Mouse (Mus musculus) left cerebral cortex, adult 2 months (tissue): ENCODE measurements around the gene Lrrfip2. TPM values are rescaled to one million over a fixed set of nuclear protein-coding genes. Genes with fewer than 3 reads are reported as not detected.

ENCODE experiments used
- DNase-seq, 2 experiments: peaks; one replicate each; pipeline ENCODE4 v3.0.0; 2021 to 2022; ENCODE audit warnings: low spot score in 2 of 2, mixed read lengths in 1 of 2; ENCODE audit errors: extremely low spot score in 1 of 2
- H3K27ac ChIP-seq: fragments of 200-600 bp; 2 replicates; pipeline ENCODE4 v1.8.1; 2022
- H3K4me3 ChIP-seq: fragments of 200-600 bp; 2 replicates; pipeline ENCODE4 v1.8.1; 2022
- CTCF ChIP-seq: fragments of 200-600 bp; IDR thresholded peaks from 2 replicates; pipeline ENCODE4 v1.8.1; 2022; ENCODE audit warnings: antibody characterized with exemption, mild to moderate bottlenecking, moderate library complexity
- intact Hi-C: fragments of 180-260 bp; cut with DNase I; formaldehyde crosslinking; loops from one replicate; pipeline ENCODE4 v1.15.1; 2025
- total RNA-seq, 2 experiments: library from RNA; stranded (reverse); gene quantifications; 2 replicates each; pipeline ENCODE4 v1.2.3; 2021

Lrrfip2 gene
- total RNA-seq, 2 experiments from 2014 or later, result 41.2 to 42.3 TPM

- DNase-seq, result peak in 1 of 2 experiments; percentile 24
- no peak overlapping the region for H3K4me3 ChIP-seq
- no peak for TF ChIP-seq CTCF
- H3K27ac ChIP-seq, result peak overlapping the region; percentile 28; the same call in 1 of the 2 replicates
- intact Hi-C loops, result no loop called here
Observed at GRCm38 (mm10) chr9:111182176-111182575, 64.8 kb downstream of the Lrrfip2 start.

GRCm38 (mm10) chr9:111184929-111185328 lies 67.5 kb downstream of the Lrrfip2 start:
- TF ChIP-seq CTCF, result no peak
- no peak overlapping the region for H3K27ac ChIP-seq
- H3K4me3 ChIP-seq, result no peak overlapping the region
- DNase-seq, result no peak
- intact Hi-C loops, result no loop called here

- intact Hi-C loops, result no loop called here
Observed at GRCm38 (mm10) chr9:111186861-111187260, 69.5 kb downstream of the Lrrfip2 start.

GRCm38 (mm10) chr9:111188731-111189130 lies 71.3 kb downstream of the Lrrfip2 start:
- TF ChIP-seq CTCF, result no peak
- intact Hi-C loops, result no loop called here
- Histone ChIP-seq H3K27ac (no peak overlapping the region), H3K4me3 (no peak overlapping the region)
- DNase-seq, result no peak

More at GRCm38 (mm10) chr9:111186861-111187260, 69.5 kb downstream of the Lrrfip2 start:
- no peak overlapping the region for H3K4me3 ChIP-seq
- no peak for DNase-seq
- H3K27ac ChIP-seq, result no peak overlapping the region
- TF ChIP-seq CTCF, result no peak

GRCm38 (mm10) chr9:111193211-111193610 lies 75.8 kb downstream of the Lrrfip2 start:
- intact Hi-C loops, result no loop called here
- Histone ChIP-seq H3K27ac (no peak overlapping the region), H3K4me3 (no peak overlapping the region)
- DNase-seq, result no peak
- no peak for TF ChIP-seq CTCF

GRCm38 (mm10) chr9:111197116-111197515 lies 79.7 kb downstream of the Lrrfip2 start:
- Histone ChIP-seq H3K27ac (no peak overlapping the region), H3K4me3 (no peak overlapping the region)
- intact Hi-C loops, result no loop called here
- DNase-seq, result no peak
- no peak for TF ChIP-seq CTCF

GRCm38 (mm10) chr9:111197712-111198111 lies 80.3 kb downstream of the Lrrfip2 start:
- H3K4me3 ChIP-seq, result no peak overlapping the region
- no peak for TF ChIP-seq CTCF
- H3K27ac ChIP-seq, result no peak overlapping the region
- intact Hi-C loops, result no loop called here
- DNase-seq, result no peak

- DNase-seq, result no peak
- no peak overlapping the region for H3K4me3 ChIP-seq
- H3K27ac ChIP-seq, result no peak overlapping the region
- no peak for TF ChIP-seq CTCF
- intact Hi-C loops, result no loop called here
Observed at GRCm38 (mm10) chr9:111198332-111198731, 80.9 kb downstream of the Lrrfip2 start.

GRCm38 (mm10) chr9:111200208-111200607 lies 82.8 kb downstream of the Lrrfip2 start:
- H3K27ac ChIP-seq, result no peak overlapping the region
- no peak for TF ChIP-seq CTCF
- DNase-seq, result no peak
- H3K4me3 ChIP-seq, result no peak overlapping the region
- intact Hi-C loops, result loop anchor here (5.0 kb wide), 1 partner anchor 43 kb away; no protein-coding TSS in a partner anchor

GRCm38 (mm10) chr9:111204601-111205375 lies 87.4 kb downstream of the Lrrfip2 start:
- Histone ChIP-seq H3K27ac (peak overlapping the region; percentile 59; the same call in 1 of the 2 replicates), H3K4me3 (no peak overlapping the region)
- TF ChIP-seq CTCF, result no peak
- intact Hi-C loops, result loop anchor here (5.0 kb wide), 2 partner anchors 47 to 87 kb away; partner anchors contain the start of gene Lrrfip2
- peak; percentile 22 to 34 for DNase-seq

GRCm38 (mm10) chr9:111207683-111208082 lies 90.3 kb downstream of the Lrrfip2 start:
- Histone ChIP-seq H3K4me3 (no peak overlapping the region), H3K27ac (no peak overlapping the region)
- no peak for DNase-seq
- no peak for TF ChIP-seq CTCF
- intact Hi-C loops, result loop anchor here (5.0 kb wide), 1 partner anchor 90 kb away; the partner anchor contains the start of gene Lrrfip2

- Histone ChIP-seq H3K27ac (no peak overlapping the region), H3K4me3 (no peak overlapping the region)
- intact Hi-C loops, result loop anchor here (5.0 kb wide), 1 partner anchor 91 kb away; the partner anchor contains the start of gene Lrrfip2
- TF ChIP-seq CTCF, result no peak
- no peak for DNase-seq
Observed at GRCm38 (mm10) chr9:111208185-111208584, 90.8 kb downstream of the Lrrfip2 start.
